Mouse (Mus musculus) embryo, embryonic 11.5 days (tissue): ENCODE data around the gene S100a5.

Source experiments
- DNase-seq: peaks from one replicate; pipeline ENCODE4 v3.0.0-alpha.2; 2012; ENCODE audit warnings: low read depth, low spot score

The S100a5 gene

GRCm38 (mm10) chr3:90608223-90608622 is at the start of gene S100a5:
Gene S100a5, plus strand, starts transcription at chr3:90608523.
- DNase-seq: no peak

- no peak for DNase-seq
Measured at GRCm38 (mm10) chr3:90560008-90560628, 48.2 kb upstream of the S100a5 start, which contains the start of gene S100a3. Gene S100a3, plus strand, starts transcription at chr3:90560578.

- no peak for DNase-seq
Measured at GRCm38 (mm10) chr3:90574691-90575090, 33.6 kb upstream of the S100a5 start.

GRCm38 (mm10) chr3:90575320-90575719 is 33.0 kb upstream of the S100a5 start:
- DNase-seq: no peak

- no peak for DNase-seq
Measured at GRCm38 (mm10) chr3:90576351-90577001, 31.8 kb upstream of the S100a5 start.

- DNase-seq: no peak
Measured at GRCm38 (mm10) chr3:90579433-90579832, 28.9 kb upstream of the S100a5 start.

- DNase-seq: no peak
Measured at GRCm38 (mm10) chr3:90581141-90581540, 27.2 kb upstream of the S100a5 start.

- no peak for DNase-seq
Measured at GRCm38 (mm10) chr3:90582156-90582555, 26.2 kb upstream of the S100a5 start.

GRCm38 (mm10) chr3:90582556-90582955 is 25.8 kb upstream of the S100a5 start:
- no peak for DNase-seq

GRCm38 (mm10) chr3:90583893-90584292 is 24.4 kb upstream of the S100a5 start:
- DNase-seq: no peak

GRCm38 (mm10) chr3:90585595-90585994 is 22.7 kb upstream of the S100a5 start:
- DNase-seq: peak; percentile 66

GRCm38 (mm10) chr3:90586016-90586643 is 22.2 kb upstream of the S100a5 start:
- no peak for DNase-seq

- DNase-seq: no peak
Measured at GRCm38 (mm10) chr3:90586906-90587305, 21.4 kb upstream of the S100a5 start.

- no peak for DNase-seq
Measured at GRCm38 (mm10) chr3:90587361-90588101, 20.8 kb upstream of the S100a5 start.

- no peak for DNase-seq
Measured at GRCm38 (mm10) chr3:90589390-90589789, 18.9 kb upstream of the S100a5 start.

GRCm38 (mm10) chr3:90589947-90590346 is 18.4 kb upstream of the S100a5 start, which contains the start of gene S100a2:
Gene S100a2, plus strand, starts transcription at chr3:90590247.
- DNase-seq: no peak

- no peak for DNase-seq
Measured at GRCm38 (mm10) chr3:90594466-90594865, 13.9 kb upstream of the S100a5 start.

- no peak for DNase-seq
Measured at GRCm38 (mm10) chr3:90595556-90595955, 12.8 kb upstream of the S100a5 start.

GRCm38 (mm10) chr3:90596810-90597209 is 11.5 kb upstream of the S100a5 start:
- no peak for DNase-seq

- no peak for DNase-seq
Measured at GRCm38 (mm10) chr3:90597736-90598135, 10.6 kb upstream of the S100a5 start.

GRCm38 (mm10) chr3:90598212-90598611 is 10.1 kb upstream of the S100a5 start:
- DNase-seq: no peak

GRCm38 (mm10) chr3:90599401-90599800 is 8.9 kb upstream of the S100a5 start:
- DNase-seq: no peak
